Mouse (Mus musculus) hindbrain, postnatal 0 days (tissue): ENCODE results near the gene Scn8a. TPM values are rescaled to one million over a fixed set of nuclear protein-coding genes. Genes with fewer than 3 reads are reported as not detected.

Source experiments
- ATAC-seq: fragments of 200-750 bp; cut with Nextera tagmentation; 2 replicates; pipeline ENCODE4 v1.8.0; 2017; ENCODE audit warnings: mild to moderate bottlenecking, moderate TSS enrichment, moderate library complexity
- DNase-seq: peaks from one replicate; pipeline ENCODE4 v3.0.0-alpha.2; 2015; ENCODE audit warnings: low spot score
- H3K27ac ChIP-seq: fragments of 300-500 bp; sonication (generic); 2 replicates; pipeline ENCODE4 v1.5.1; 2014; ENCODE audit warnings: mild to moderate bottlenecking
- H3K27me3 ChIP-seq: fragments of 300-500 bp; sonication (generic); 2 replicates; pipeline ENCODE4 v1.6.1; 2014; ENCODE audit warnings: low read length, mixed read lengths; ENCODE audit not compliant: insufficient read depth
- H3K36me3 ChIP-seq: fragments of 300-500 bp; sonication (generic); 2 replicates; pipeline ENCODE4 v1.6.1; 2014; ENCODE audit warnings: low read length, mixed read lengths; ENCODE audit not compliant: insufficient read depth
- H3K4me1 ChIP-seq: fragments of 300-500 bp; sonication (generic); 2 replicates; pipeline ENCODE4 v1.6.1; 2014; ENCODE audit warnings: antibody characterized with exemption, low read length, mixed read lengths; ENCODE audit not compliant: insufficient read depth
- H3K4me2 ChIP-seq: fragments of 300-500 bp; sonication (generic); 2 replicates; pipeline ENCODE4 v1.6.1; 2014; ENCODE audit warnings: low read depth, mild to moderate bottlenecking, low read length, moderate library complexity, mixed read lengths
- H3K4me3 ChIP-seq: fragments of 300-500 bp; sonication (generic); 2 replicates; pipeline ENCODE4 v1.5.1; 2014; ENCODE audit warnings: low read length
- H3K9ac ChIP-seq: fragments of 300-500 bp; sonication (generic); replicated peaks from 2 replicates; pipeline ENCODE4 v1.6.1; 2014; ENCODE audit warnings: mild to moderate bottlenecking, low read length, moderate library complexity, mixed read lengths
- H3K9me3 ChIP-seq: fragments of 300-500 bp; sonication (generic); 2 replicates; pipeline ENCODE4 v1.6.1; 2016; ENCODE audit warnings: low read length, mixed read lengths
- CTCF ChIP-seq: IDR thresholded peaks from 2 replicates; pipeline ENCODE4 v1.5.1; 2016; ENCODE audit warnings: antibody characterized with exemption, control low read depth, low read depth
- WGBS: fragments of 180-500 bp; shearing (Covaris S2); extraction: QIAGEN DNeasy Blood & Tissue Kit; methylation state at CpG from one replicate; pipeline ENCODE4 v1.1.7; 2014; 5-methylcytosine and 5-hydroxymethylcytosine counted together
- polyA plus RNA-seq: library from polyadenylated mRNA; unstranded; fragments of >200 nt; fragmentation: Nextera tagmentation; extraction: Ambion mirVana; gene quantifications from 2 replicates; pipeline ENCODE4 v1.2.1, GENCODE M21; 2015
- total RNA-seq: library from RNA; depleted of rRNA; stranded (reverse); fragments of >200 nt; gene quantifications from 2 replicates; pipeline ENCODE4 v1.2.3, GENCODE M21; 2014

Scn8a gene
- total and polyA plus RNA-seq, 2 experiments from 2014 or later: 26.9 to 45.7 TPM

- no peak for ATAC-seq
- H3K4me1 ChIP-seq: no peaks in the 10 kb centered on the region; the same call in 1 of the 2 replicates
- H3K27me3 ChIP-seq: peaks cover 20% of the 10 kb centered on the region
- no peaks in the 10 kb centered on the region for H3K36me3 ChIP-seq
- DNase-seq: no peak
- peak within 1 kb of the TSS; percentile 59 for H3K4me2 ChIP-seq
- H3K4me3 ChIP-seq: peak within 1 kb of the TSS; percentile 31
- no peak for TF ChIP-seq CTCF
- H3K9ac ChIP-seq: peak within 1 kb of the TSS; percentile 14
- H3K27ac ChIP-seq: no peak within 1 kb of the TSS
- WGBS: 4% methylated on average over 23 of the region's 23 CpGs
- no peaks in the 10 kb centered on the region for H3K9me3 ChIP-seq
These were observed 177.5 kb downstream of the Scn8a start, which contains the start of gene Gm47841 for GRCm38 (mm10) chr15:101047194-101047555. TSS of gene Gm47841 (minus strand) at chr15:101047397.

GRCm38 (mm10) chr15:101048338-101048896 is 178.8 kb downstream of the Scn8a start:
- H3K36me3 ChIP-seq: no peaks in the 10 kb centered on the region
- DNase-seq (no peak), ATAC-seq (no peak)
- no peaks in the 10 kb centered on the region; the same call in 1 of the 2 replicates for H3K4me1 ChIP-seq
- H3K27me3 ChIP-seq: peaks cover 30% of the 10 kb centered on the region
- 57% methylated on average over 5 of the region's 5 CpGs for WGBS
- no peak overlapping the region for H3K4me2 ChIP-seq
- no peak overlapping the region for H3K4me3 ChIP-seq
- no peak for TF ChIP-seq CTCF
- no peaks in the 10 kb centered on the region for H3K9me3 ChIP-seq
- H3K27ac ChIP-seq: no peak overlapping the region
- H3K9ac ChIP-seq: no peak overlapping the region

GRCm38 (mm10) chr15:101051869-101052268 is 182.2 kb downstream of the Scn8a start:
- Histone ChIP-seq H3K9me3 (no peaks in the 10 kb centered on the region), H3K27me3 (peaks cover 31% of the 10 kb centered on the region), H3K9ac (no peak overlapping the region), H3K27ac (no peak overlapping the region), H3K36me3 (no peaks in the 10 kb centered on the region), H3K4me2 (no peak overlapping the region), H3K4me1 (peaks cover 3% of the 10 kb centered on the region; the same call in 1 of the 2 replicates), H3K4me3 (no peak overlapping the region)
- WGBS: 29% methylated on average over 10 of the region's 10 CpGs
- TF ChIP-seq CTCF: no peak
- ATAC-seq (no peak), DNase-seq (no peak)

- Histone ChIP-seq H3K27ac (no peak overlapping the region), H3K4me3 (peak overlapping the region; percentile 36), H3K36me3 (no peaks in the 10 kb centered on the region), H3K27me3 (peaks cover 29% of the 10 kb centered on the region), H3K4me1 (peaks cover 3% of the 10 kb centered on the region; the same call in 1 of the 2 replicates), H3K9me3 (no peaks in the 10 kb centered on the region), H3K9ac (no peak overlapping the region), H3K4me2 (peak overlapping the region; percentile 54)
- 14% methylated on average over 99 of the region's 120 CpGs for WGBS
- no peak for TF ChIP-seq CTCF
- ATAC-seq (no peak), DNase-seq (peak; percentile 59)
These were observed 183.2 kb downstream of the Scn8a start for GRCm38 (mm10) chr15:101052560-101053501.

GRCm38 (mm10) chr15:101053832-101054459 is 184.3 kb downstream of the Scn8a start:
- WGBS: 18% methylated on average over 50 of the region's 65 CpGs
- no peak for TF ChIP-seq CTCF
- H3K4me3 ChIP-seq: peak overlapping the region; percentile 36
- H3K4me2 ChIP-seq: peak overlapping the region; percentile 54
- no peaks in the 10 kb centered on the region for H3K9me3 ChIP-seq
- DNase-seq (no peak), ATAC-seq (no peak)
- peaks cover 24% of the 10 kb centered on the region for H3K27me3 ChIP-seq
- H3K9ac ChIP-seq: no peak overlapping the region
- H3K27ac ChIP-seq: no peak overlapping the region
- no peaks in the 10 kb centered on the region for H3K36me3 ChIP-seq
- H3K4me1 ChIP-seq: peaks cover 3% of the 10 kb centered on the region; the same call in 1 of the 2 replicates

GRCm38 (mm10) chr15:101054541-101054940 is 184.9 kb downstream of the Scn8a start:
- Histone ChIP-seq H3K4me2 (no peak overlapping the region), H3K9me3 (no peaks in the 10 kb centered on the region), H3K27ac (no peak overlapping the region), H3K27me3 (peaks cover 24% of the 10 kb centered on the region), H3K4me3 (no peak overlapping the region), H3K4me1 (peaks cover 3% of the 10 kb centered on the region; the same call in 1 of the 2 replicates), H3K9ac (no peak overlapping the region), H3K36me3 (no peaks in the 10 kb centered on the region)
- ATAC-seq (no peak), DNase-seq (no peak)
- no peak for TF ChIP-seq CTCF
- 80% methylated on average over 10 of the region's 10 CpGs for WGBS
